Mouse (Mus musculus) kidney, embryonic 16.5 days (tissue): Measurements from ENCODE around the gene Lrrc61. TPM values are rescaled to one million over a fixed set of nuclear protein-coding genes. Genes with fewer than 3 reads are reported as not detected.

Experiments
- ATAC-seq: fragments of 200-750 bp; cut with Nextera tagmentation; 2 replicates; pipeline ENCODE4 v1.8.0; 2017; ENCODE audit warnings: moderate TSS enrichment; ENCODE audit not compliant: low FRiP score, low TSS enrichment
- H3K27ac ChIP-seq: fragments of 300-500 bp; sonication (generic); 2 replicates; pipeline ENCODE4 v1.5.1; 2014; ENCODE audit warnings: low read length
- H3K27me3 ChIP-seq: fragments of 300-500 bp; sonication (generic); 2 replicates; pipeline ENCODE4 v1.6.1; 2014; ENCODE audit warnings: low read length, control low read depth, mixed read lengths; ENCODE audit not compliant: insufficient read depth
- H3K36me3 ChIP-seq: fragments of 300-500 bp; sonication (generic); 2 replicates; pipeline ENCODE4 v1.6.1; 2014; ENCODE audit warnings: low read length, control low read depth, mixed read lengths; ENCODE audit not compliant: insufficient read depth
- H3K4me1 ChIP-seq: fragments of 300-500 bp; sonication (generic); 2 replicates; pipeline ENCODE4 v1.6.1; 2014; ENCODE audit warnings: low read length, control low read depth, mixed read lengths; ENCODE audit not compliant: insufficient read depth
- H3K4me2 ChIP-seq: fragments of 300-500 bp; sonication (generic); replicated peaks from 2 replicates; pipeline ENCODE4 v1.6.1; 2014; ENCODE audit warnings: low read depth, low read length
- H3K4me3 ChIP-seq: fragments of 300-500 bp; sonication (generic); 2 replicates; pipeline ENCODE4 v1.5.1; 2014; ENCODE audit warnings: mild to moderate bottlenecking, low read length
- H3K9ac ChIP-seq: fragments of 300-500 bp; sonication (generic); replicated peaks from 2 replicates; pipeline ENCODE4 v1.6.1; 2014; ENCODE audit warnings: low read length
- H3K9me3 ChIP-seq: fragments of 300-500 bp; sonication (generic); 2 replicates; pipeline ENCODE4 v1.6.1; 2016; ENCODE audit warnings: low read length, control low read depth
- WGBS: fragments of 180-500 bp; shearing (Covaris S2); extraction: QIAGEN DNeasy Blood & Tissue Kit; methylation state at CpG from one replicate; pipeline ENCODE4 v1.1.7; 2014; 5-methylcytosine and 5-hydroxymethylcytosine counted together
- polyA plus RNA-seq: library from polyadenylated mRNA; unstranded; fragments of >200 nt; fragmentation: Nextera tagmentation; extraction: Ambion mirVana; gene quantifications from 2 replicates; pipeline ENCODE4 v1.2.1, GENCODE M21; 2015

The Lrrc61 gene
- polyA plus RNA-seq, 1 experiment from 2014 or later: 14.5 TPM

DNA sequence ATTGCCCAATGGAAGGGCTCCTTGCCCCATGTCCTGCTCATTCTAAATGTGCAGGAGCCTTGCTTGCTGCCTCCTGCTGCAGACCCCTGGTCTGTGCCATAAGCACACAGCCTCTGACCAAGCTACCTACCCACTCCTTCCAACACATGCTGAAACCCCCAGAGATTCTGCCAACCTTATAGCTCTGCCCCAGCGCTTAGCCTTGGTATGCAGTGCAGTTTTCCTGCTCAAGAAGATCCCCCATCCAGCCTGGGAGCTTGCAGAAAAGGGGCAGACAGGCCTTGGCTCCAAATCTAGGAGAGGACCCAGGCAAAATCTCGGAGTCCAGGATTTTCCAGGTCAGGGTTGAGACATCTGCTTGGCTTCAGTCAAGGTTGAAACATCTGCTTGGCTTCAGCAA, 21.1 kb upstream of the Lrrc61 start:
- Histone ChIP-seq H3K4me3 (no peak overlapping the region), H3K27me3 (no peaks in the 10 kb centered on the region), H3K9me3 (no peaks in the 10 kb centered on the region), H3K27ac (no peak overlapping the region), H3K4me2 (no peak overlapping the region), H3K4me1 (peaks cover 22% of the 10 kb centered on the region), H3K9ac (no peak overlapping the region), H3K36me3 (peaks cover 12% of the 10 kb centered on the region; the same call in 1 of the 2 replicates)
- ATAC-seq: no peak
- 75% methylated on average over 2 of the region's 2 CpGs for WGBS

DNA sequence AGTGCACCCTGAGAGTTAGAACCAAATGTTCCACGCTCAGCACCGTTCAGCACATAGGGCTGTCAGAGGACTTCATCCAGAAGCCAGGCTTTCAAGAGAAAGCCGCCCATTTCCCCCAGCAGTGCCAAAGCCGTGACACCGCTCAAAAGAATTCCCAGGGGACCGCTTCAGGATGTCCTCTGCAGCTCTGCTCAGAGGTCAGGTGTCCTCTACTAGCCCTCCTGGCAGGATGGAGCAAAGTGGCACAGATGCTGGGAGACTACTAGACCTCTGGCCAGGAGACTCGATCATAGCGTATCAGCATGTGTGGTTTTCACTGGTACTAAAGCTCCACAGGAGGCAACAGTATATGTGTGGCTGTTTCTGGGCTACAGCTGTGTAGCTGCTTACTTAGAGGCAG, 19.7 kb upstream of the Lrrc61 start:
- Histone ChIP-seq H3K36me3 (peaks cover 7% of the 10 kb centered on the region; the same call in 1 of the 2 replicates), H3K4me1 (peaks cover 22% of the 10 kb centered on the region), H3K9ac (no peak overlapping the region), H3K27ac (no peak overlapping the region), H3K4me3 (no peak overlapping the region), H3K9me3 (no peaks in the 10 kb centered on the region), H3K4me2 (no peak overlapping the region), H3K27me3 (no peaks in the 10 kb centered on the region)
- WGBS: 79% methylated on average over 8 of the region's 8 CpGs
- ATAC-seq: no peak

DNA sequence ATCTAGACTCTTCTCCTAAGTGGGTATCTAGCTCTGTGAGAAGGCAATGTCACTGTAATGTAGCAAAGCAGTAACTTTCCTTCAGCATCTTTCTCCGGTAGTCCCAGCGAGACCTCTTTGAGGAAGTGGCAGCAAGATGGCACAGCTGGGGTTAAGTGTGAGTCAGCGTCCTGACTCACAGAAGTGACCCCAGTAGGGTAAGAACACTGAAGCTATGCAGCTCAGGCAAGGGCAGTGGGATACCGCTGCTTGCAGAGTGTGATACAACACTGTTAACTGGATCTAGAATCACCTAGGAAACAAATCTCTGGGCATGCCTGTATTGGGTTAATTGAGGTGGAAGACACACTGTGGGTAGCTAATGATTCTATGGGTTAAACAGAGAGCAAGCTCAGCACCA, 18.5 kb upstream of the Lrrc61 start:
- 77% methylated on average over 4 of the region's 4 CpGs for WGBS
- H3K4me3 ChIP-seq: no peak overlapping the region
- no peaks in the 10 kb centered on the region for H3K27me3 ChIP-seq
- H3K4me1 ChIP-seq: peaks cover 15% of the 10 kb centered on the region
- no peak overlapping the region for H3K4me2 ChIP-seq
- H3K9me3 ChIP-seq: no peaks in the 10 kb centered on the region
- peaks cover 7% of the 10 kb centered on the region; the same call in 1 of the 2 replicates for H3K36me3 ChIP-seq
- H3K27ac ChIP-seq: no peak overlapping the region
- no peak overlapping the region for H3K9ac ChIP-seq
- no peak for ATAC-seq

DNA sequence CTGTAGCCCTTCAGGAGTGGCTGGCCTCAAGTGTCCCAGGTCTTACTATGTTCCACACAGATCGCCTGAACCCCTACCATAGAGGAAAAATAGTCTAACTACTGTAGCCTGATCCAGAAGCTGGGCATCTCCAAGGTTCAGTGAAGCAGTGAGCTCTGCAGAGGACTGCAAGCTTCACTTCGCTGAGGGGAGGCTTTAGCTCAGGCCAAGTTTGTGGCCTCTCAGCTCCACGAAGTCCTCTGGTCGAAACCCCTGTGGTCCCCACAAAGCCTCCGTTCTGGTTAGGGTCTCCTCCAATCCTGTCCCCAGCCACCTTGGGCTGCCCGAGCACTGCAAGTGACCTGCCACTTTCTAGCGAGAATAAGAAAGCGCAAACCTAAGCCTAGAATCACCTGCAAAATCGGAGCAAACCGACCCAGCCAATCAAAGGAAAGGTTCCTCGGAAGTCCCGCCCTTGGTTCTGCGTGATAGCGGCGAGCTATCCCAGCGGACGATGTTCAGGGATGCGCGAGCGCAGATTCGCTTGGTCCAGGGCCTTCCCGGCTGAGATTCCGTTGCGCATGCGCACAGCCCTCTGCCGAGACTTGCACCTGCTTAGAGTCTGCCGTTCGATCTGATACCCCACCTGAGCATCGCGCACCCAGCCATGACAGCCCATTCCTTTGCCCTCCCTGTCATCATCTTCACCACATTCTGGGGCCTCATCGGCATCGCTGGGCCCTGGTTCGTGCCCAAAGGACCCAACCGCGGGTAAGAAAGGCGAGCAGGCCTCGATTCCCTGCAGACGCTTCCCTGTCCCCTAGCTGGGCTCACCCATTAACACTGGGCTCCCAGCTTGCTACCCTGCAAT, 17.3 kb upstream of the Lrrc61 start, which contains the start of gene Atp6v0e2:
TSS of gene Atp6v0e2 (plus strand) at position 511 of the 850 bp plus-strand sequence.
- ATAC-seq: peak; percentile 83
- H3K9me3 ChIP-seq: no peaks in the 10 kb centered on the region
- peak within 1 kb of the TSS; percentile 50 for H3K4me3 ChIP-seq
- H3K27ac ChIP-seq: no peak within 1 kb of the TSS
- 0 out of 2 replicates have a peak, but pooled peaks cover 3% of the 10 kb centered on the region for H3K36me3 ChIP-seq
- H3K9ac ChIP-seq: peak within 1 kb of the TSS; percentile 69
- H3K27me3 ChIP-seq: no peaks in the 10 kb centered on the region
- H3K4me2 ChIP-seq: peak within 1 kb of the TSS; percentile 76
- WGBS: 4% methylated on average over 38 of the region's 38 CpGs
- peaks cover 23% of the 10 kb centered on the region for H3K4me1 ChIP-seq

DNA sequence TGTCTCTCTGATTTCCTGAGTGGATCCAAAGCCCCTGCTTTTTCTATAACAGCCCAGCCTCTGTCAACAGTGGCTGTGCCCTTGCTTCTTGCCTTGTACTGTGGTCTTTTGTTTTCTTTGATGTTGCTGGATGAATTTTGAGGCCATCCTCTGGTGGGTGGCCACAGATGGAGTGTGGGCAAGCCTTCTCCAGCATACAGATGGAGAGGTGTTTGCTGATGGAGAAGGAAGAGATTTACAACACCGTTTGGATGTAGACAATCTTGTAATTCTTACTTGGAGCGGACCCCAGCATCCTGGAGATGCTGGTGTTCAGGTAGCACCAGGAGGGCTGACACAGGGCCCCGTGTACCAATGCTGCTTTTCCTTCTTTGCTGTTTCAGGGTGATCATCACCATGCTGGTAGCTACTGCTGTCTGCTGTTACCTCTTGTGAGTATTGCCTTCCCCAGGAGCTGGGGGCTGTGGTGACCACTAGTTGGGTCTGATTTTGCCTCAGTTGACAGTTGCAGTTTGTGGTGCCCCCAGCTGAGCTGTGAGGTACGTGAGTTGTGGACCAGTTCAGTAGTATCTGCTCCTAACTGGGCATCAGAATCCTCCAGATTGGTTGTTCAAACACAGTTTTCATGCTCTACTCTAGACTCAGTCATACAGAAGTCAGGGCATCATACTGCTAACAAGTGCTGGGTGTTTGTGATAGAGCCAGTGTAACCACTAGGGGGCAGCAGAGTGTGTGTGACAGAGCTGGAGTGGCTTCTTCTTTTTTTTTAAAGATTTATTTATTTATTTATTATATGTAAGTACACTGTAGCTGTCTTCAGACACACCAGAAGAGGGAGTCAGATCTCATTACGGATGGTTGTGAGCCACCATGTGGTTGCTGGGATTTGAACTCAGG, 15.5 kb upstream of the Lrrc61 start:
- Histone ChIP-seq H3K9me3 (no peaks in the 10 kb centered on the region), H3K9ac (no peak overlapping the region), H3K4me3 (no peak overlapping the region), H3K4me1 (peaks cover 24% of the 10 kb centered on the region), H3K4me2 (no peak overlapping the region), H3K27me3 (no peaks in the 10 kb centered on the region), H3K27ac (no peak overlapping the region), H3K36me3 (no peaks in the 10 kb centered on the region)
- 73% methylated on average over 5 of the region's 5 CpGs for WGBS
- no peak for ATAC-seq

DNA sequence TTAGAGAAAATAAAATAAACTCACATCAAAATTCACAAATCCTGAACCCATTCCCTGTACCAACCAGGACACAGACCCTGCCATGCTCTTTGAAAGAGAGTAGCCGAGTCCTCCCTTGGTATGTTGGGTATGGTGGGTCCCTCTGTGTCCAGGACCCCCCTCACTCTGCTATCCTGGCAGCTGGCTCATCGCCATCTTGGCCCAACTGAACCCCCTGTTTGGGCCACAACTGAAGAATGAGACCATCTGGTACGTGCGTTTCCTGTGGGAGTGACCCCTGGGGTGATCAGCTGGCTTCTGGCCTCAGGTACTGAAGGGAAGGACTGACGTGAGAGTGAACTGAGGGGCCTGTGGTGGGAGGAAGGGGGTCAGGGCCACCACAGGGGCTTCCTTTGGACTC, 14.7 kb upstream of the Lrrc61 start:
- H3K4me1 ChIP-seq: peaks cover 24% of the 10 kb centered on the region
- no peaks in the 10 kb centered on the region for H3K9me3 ChIP-seq
- H3K4me3 ChIP-seq: no peak overlapping the region
- 61% methylated on average over 5 of the region's 5 CpGs for WGBS
- no peaks in the 10 kb centered on the region for H3K27me3 ChIP-seq
- H3K4me2 ChIP-seq: no peak overlapping the region
- H3K9ac ChIP-seq: no peak overlapping the region
- H3K36me3 ChIP-seq: no peaks in the 10 kb centered on the region
- H3K27ac ChIP-seq: no peak overlapping the region
- ATAC-seq: no peak

DNA sequence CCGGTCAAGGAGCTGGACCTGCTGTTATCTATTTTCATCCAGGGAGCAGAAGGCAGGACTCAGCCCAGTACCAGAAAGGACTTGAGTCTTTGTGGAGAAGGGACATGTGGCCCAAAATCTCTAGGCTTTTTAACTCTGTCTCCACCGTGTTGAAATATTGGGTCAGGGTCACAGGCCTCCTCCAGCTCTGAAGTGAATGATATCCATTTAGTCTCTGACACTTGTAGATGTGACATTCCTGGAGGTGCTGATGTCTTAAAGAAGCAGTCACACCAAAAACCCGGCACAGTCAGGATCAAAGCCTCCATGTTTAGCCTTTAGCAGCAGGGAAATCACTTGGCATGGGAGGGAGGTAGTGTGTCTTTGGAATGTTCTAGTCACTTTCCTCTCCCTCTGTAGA, 13.9 kb upstream of the Lrrc61 start:
- H3K9me3 ChIP-seq: no peaks in the 10 kb centered on the region
- no peak overlapping the region for H3K4me3 ChIP-seq
- H3K4me1 ChIP-seq: peaks cover 24% of the 10 kb centered on the region
- H3K4me2 ChIP-seq: no peak overlapping the region
- H3K27me3 ChIP-seq: no peaks in the 10 kb centered on the region
- 35% methylated on average over 3 of the region's 3 CpGs for WGBS
- H3K27ac ChIP-seq: no peak overlapping the region
- ATAC-seq: no peak
- H3K36me3 ChIP-seq: no peaks in the 10 kb centered on the region
- H3K9ac ChIP-seq: no peak overlapping the region

DNA sequence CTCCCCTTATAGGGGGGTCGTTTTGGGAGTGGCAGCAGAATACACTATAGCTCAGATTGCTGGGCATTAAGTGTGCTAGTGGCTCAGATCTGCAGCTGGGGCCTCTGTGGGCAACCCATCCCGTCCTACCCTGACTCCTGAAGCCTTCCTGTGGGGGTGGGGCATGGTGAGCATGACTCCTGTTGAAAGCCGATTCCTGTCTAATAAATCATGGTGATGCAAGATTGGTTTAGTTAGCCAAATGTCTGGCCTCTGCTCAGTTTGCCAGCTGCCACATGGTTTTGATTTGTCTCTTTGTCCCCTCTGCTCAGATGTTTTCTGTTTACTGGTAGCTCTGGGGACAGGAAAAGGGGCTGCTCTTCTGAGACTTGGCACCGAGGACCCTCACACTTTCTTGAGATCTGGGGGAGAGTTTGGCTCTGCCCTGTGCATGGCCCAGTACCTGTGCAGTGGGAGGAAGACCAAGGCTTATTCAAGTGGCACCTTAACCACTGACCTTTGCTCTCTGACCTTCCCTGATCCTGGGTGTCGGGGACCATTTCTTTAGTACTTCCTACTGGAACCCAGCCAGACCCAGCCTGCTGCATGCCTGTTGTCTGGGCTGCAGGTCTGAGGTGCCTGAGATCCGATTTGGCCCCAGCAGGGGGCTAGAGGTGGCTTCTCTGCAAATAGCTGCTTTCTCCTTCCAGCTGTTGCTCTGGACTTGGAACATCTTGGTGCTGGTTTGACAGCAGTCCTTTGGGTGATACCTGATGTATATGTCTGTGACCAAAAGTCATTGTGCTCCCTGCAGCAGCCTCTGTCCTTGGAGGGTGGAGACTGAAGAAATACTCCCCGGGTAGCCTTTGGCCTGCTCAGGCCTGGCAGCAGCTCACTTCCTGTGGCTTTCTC, 12.8 kb upstream of the Lrrc61 start:
- peaks cover 25% of the 10 kb centered on the region for H3K4me1 ChIP-seq
- peak overlapping the region; percentile 45; the same call in 1 of the 2 replicates for H3K9ac ChIP-seq
- H3K4me3 ChIP-seq: no peak overlapping the region
- H3K27me3 ChIP-seq: no peaks in the 10 kb centered on the region
- no peaks in the 10 kb centered on the region for H3K36me3 ChIP-seq
- no peak overlapping the region for H3K27ac ChIP-seq
- no peaks in the 10 kb centered on the region for H3K9me3 ChIP-seq
- 11% methylated on average over 7 of the region's 7 CpGs for WGBS
- 0 out of 2 replicates have a peak, but pooled peaks have one; percentile 31 for ATAC-seq
- no peak overlapping the region for H3K4me2 ChIP-seq

DNA sequence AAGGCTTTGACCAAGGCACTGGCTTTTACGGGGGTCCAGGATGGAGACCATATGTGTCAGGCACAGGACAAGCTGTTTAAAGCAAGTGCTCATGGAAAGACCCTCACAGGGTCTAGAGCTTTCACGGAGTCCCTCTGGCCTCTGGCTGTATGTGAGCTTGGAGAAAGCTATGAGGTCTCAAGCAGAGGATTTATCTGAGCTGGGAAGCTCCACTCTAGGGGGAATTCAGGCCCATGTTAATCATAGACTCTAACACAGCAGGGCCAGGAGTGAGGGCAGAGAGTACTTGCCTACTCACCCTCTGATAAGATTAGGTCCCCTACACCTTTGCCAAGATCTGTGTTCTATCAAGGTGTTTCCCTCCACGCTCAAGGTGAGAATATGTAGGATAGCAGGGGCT, 12.0 kb upstream of the Lrrc61 start:
- Histone ChIP-seq H3K36me3 (no peaks in the 10 kb centered on the region), H3K27me3 (no peaks in the 10 kb centered on the region), H3K9ac (no peak overlapping the region), H3K9me3 (no peaks in the 10 kb centered on the region), H3K4me3 (no peak overlapping the region), H3K27ac (no peak overlapping the region), H3K4me2 (no peak overlapping the region), H3K4me1 (peaks cover 20% of the 10 kb centered on the region)
- 89% methylated on average over 3 of the region's 3 CpGs for WGBS
- no peak for ATAC-seq
